In genomic region chr17:27106745-27107144, GRCm38 (mm10) we compare ENCODE assay signal across 10 mouse cellular contexts. TPM values are rescaled to one million over a fixed set of nuclear protein-coding genes. Genes with fewer than 3 reads are reported as not detected.
DNase-seq lines count a peak whose midpoint lies in the region; ATAC-seq and TF ChIP-seq lines count a peak whose summit lies in the region.
"Had no signal": no experiment of that assay in that cellular context is flagged by ENCODE, and none has a peak within 500 bp of the region (broad histone marks: within the 10 kb centered on the region; RNA-seq: fewer than 3 reads in every experiment).

No protein-coding gene starts in this region.

- no peak for ATAC-seq in intestine, postnatal 0 days
- ATAC-seq in intestine, embryonic 15.5 days, result no peak
- peak; percentile 67 for ATAC-seq in megakaryocyte progenitor cell, adult 5-6 weeks (replicated peaks; ENCODE audit: poor library complexity)

- H3K27ac ChIP-seq in intestine, postnatal 0 days (ENCODE audit: low read depth, low read length), result no peak overlapping the region
- H3K27ac ChIP-seq in intestine, embryonic 15.5 days, result no peak overlapping the region
- H3K27ac ChIP-seq: hindbrain, embryonic 15.5 days; liver, embryonic 15.5 days had no signal

- intact Hi-C loops in left cerebral cortex, postnatal 10 days (cut with DNase I), result no loop called here

- no peaks in the 10 kb centered on the region for H3K9me3 ChIP-seq in intestine, postnatal 0 days (ENCODE audit: control insufficient read depth)
- no peaks in the 10 kb centered on the region for H3K9me3 ChIP-seq in intestine, embryonic 15.5 days
- H3K9me3 ChIP-seq: hindbrain, embryonic 15.5 days; liver, embryonic 15.5 days had no signal

- peaks cover 70% of the 10 kb centered on the region for H3K36me3 ChIP-seq in intestine, postnatal 0 days (ENCODE audit: control insufficient read depth, insufficient read depth)
- H3K36me3 ChIP-seq in intestine, embryonic 15.5 days, result peaks cover 14% of the 10 kb centered on the region
- H3K36me3 ChIP-seq: hindbrain, embryonic 15.5 days; liver, embryonic 15.5 days had no signal

- H3K4me2 ChIP-seq in intestine, postnatal 0 days (replicated peaks; ENCODE audit: low read depth), result no peak overlapping the region
- H3K4me2 ChIP-seq in intestine, embryonic 15.5 days (replicated peaks), result no peak overlapping the region
- H3K4me2 ChIP-seq: hindbrain, embryonic 15.5 days; liver, embryonic 15.5 days had no signal

- WGBS in intestine, postnatal 0 days, result 81% methylated on average over 9 of the region's 9 CpGs
- 83% methylated on average over 9 of the region's 9 CpGs for WGBS in intestine, embryonic 15.5 days

- no peak overlapping the region for H3K4me3 ChIP-seq in intestine, postnatal 0 days (ENCODE audit: low read depth, low read length)
- H3K4me3 ChIP-seq in intestine, embryonic 15.5 days (replicated peaks), result no peak overlapping the region
- H3K4me3 ChIP-seq: erythroblast, embryonic 14.5 days; hindbrain, embryonic 15.5 days; liver, embryonic 15.5 days had no signal

- DNase-seq in CD4-positive helper T cell, adult 2 months (ENCODE audit: low read depth, low spot score), result peak; percentile 51
- DNase-seq in ZHBTc4 (ENCODE audit: low read depth, low spot score), result peak; percentile 82
- no peak for DNase-seq in left cerebral cortex, postnatal 10 days (ENCODE audit: extremely low spot score in 1 of 2, low spot score in 2 of 2)
- DNase-seq in ovary, adult 18-20 months (ENCODE audit: low spot score), result no peak

- no peaks in the 10 kb centered on the region for H3K4me1 ChIP-seq in intestine, postnatal 0 days (replicated peaks; ENCODE audit: control insufficient read depth, insufficient read depth, low read length)
- no peaks in the 10 kb centered on the region for H3K4me1 ChIP-seq in intestine, embryonic 15.5 days (replicated peaks)
- H3K4me1 ChIP-seq: hindbrain, embryonic 15.5 days; liver, embryonic 15.5 days had no signal

- no peaks in the 10 kb centered on the region for H3K27me3 ChIP-seq in intestine, postnatal 0 days (replicated peaks; ENCODE audit: control insufficient read depth, insufficient read depth, low read length)
- H3K27me3 ChIP-seq in intestine, embryonic 15.5 days (replicated peaks), result no peaks in the 10 kb centered on the region
- H3K27me3 ChIP-seq: hindbrain, embryonic 15.5 days; liver, embryonic 15.5 days had no signal

- TF ChIP-seq CTCF in intestine, postnatal 0 days (IDR thresholded peaks at IDR 0.05; ENCODE audit: low read depth), result peak; percentile 72

- H3K9ac ChIP-seq in intestine, postnatal 0 days (ENCODE audit: low read depth, low read length), result no peak overlapping the region
- H3K9ac ChIP-seq in intestine, embryonic 15.5 days, result no peak overlapping the region
- H3K9ac ChIP-seq: hindbrain, embryonic 15.5 days; liver, embryonic 15.5 days had no signal

RNA-seq across cellular contexts. Expression of gene Uqcc2, which starts 27.0 kb away (rescaled TPM):
- polyA plus RNA-seq in intestine, postnatal 0 days (2015; fragmentation: Nextera tagmentation; extraction: Ambion mirVana), result 190 and 206 TPM in 2 replicates
- polyA plus RNA-seq in intestine, embryonic 15.5 days (2015; fragmentation: Nextera tagmentation; extraction: Ambion mirVana), result 266 and 272 TPM in 2 replicates
- 134 and 138 TPM in 2 replicates for total RNA-seq in megakaryocyte progenitor cell, adult 5-6 weeks (2015)
- 154 and 170 TPM in 2 replicates for total RNA-seq in megakaryocyte progenitor cell, adult 5-6 weeks (2017)
- 100 to 1,000 TPM; 177 to 182 TPM for total RNA-seq in left cerebral cortex, postnatal 10 days (2021)

RNA-seq across cellular contexts. Expression of gene Itpr3, which starts 49.6 kb away (rescaled TPM):
- polyA plus RNA-seq in intestine, postnatal 0 days (2015; fragmentation: Nextera tagmentation; extraction: Ambion mirVana), result 6.1 and 7.2 TPM in 2 replicates
- polyA plus RNA-seq in intestine, embryonic 15.5 days (2015; fragmentation: Nextera tagmentation; extraction: Ambion mirVana), result 13.0 and 14.5 TPM in 2 replicates
- total RNA-seq in megakaryocyte progenitor cell, adult 5-6 weeks (2015), result 3.4 and 3.6 TPM in 2 replicates
- 5.3 and 6.2 TPM in 2 replicates for total RNA-seq in megakaryocyte progenitor cell, adult 5-6 weeks (2017)
- 1 to 10 TPM; 2.1 to 2.9 TPM for total RNA-seq in left cerebral cortex, postnatal 10 days (2021)

Comparison
In these comparisons a context has a peak if more than half of its experiments do, and no peak if none do; other contexts are left out.
1. DNase-seq: peak in CD4-positive helper T cell, adult 2 months (single experiment) and ZHBTc4 (single experiment); none in left cerebral cortex, postnatal 10 days (0 of 2) and ovary, adult 18-20 months (single experiment).